Mouse (Mus musculus) midbrain, postnatal 0 days (tissue): Measurements from ENCODE around the gene H2-Aa. TPM values are rescaled to one million over a fixed set of nuclear protein-coding genes. Genes with fewer than 3 reads are reported as not detected.

Source experiments
- ATAC-seq: fragments of 200-750 bp; cut with Nextera tagmentation; 2 replicates; pipeline ENCODE4 v1.8.0; 2017; ENCODE audit warnings: moderate number of reproducible peaks, mild to moderate bottlenecking, moderate TSS enrichment, moderate library complexity; ENCODE audit not compliant: low FRiP score
- DNase-seq: peaks from one replicate; pipeline ENCODE4 v3.0.0-alpha.2; 2015; ENCODE audit warnings: low spot score
- H3K27ac ChIP-seq: fragments of 300-500 bp; sonication (generic); 2 replicates; pipeline ENCODE4 v1.5.1; 2014; ENCODE audit warnings: low read depth, mild to moderate bottlenecking, low read length, mixed read lengths
- H3K27me3 ChIP-seq: fragments of 300-500 bp; sonication (generic); 2 replicates; pipeline ENCODE4 v1.6.1; 2014; ENCODE audit warnings: low read length, control low read depth, mixed read lengths; ENCODE audit not compliant: insufficient read depth
- H3K36me3 ChIP-seq: fragments of 300-500 bp; sonication (generic); 2 replicates; pipeline ENCODE4 v1.6.1; 2014; ENCODE audit warnings: low read length, control low read depth, mixed read lengths; ENCODE audit not compliant: insufficient read depth
- H3K4me1 ChIP-seq: fragments of 300-500 bp; sonication (generic); 2 replicates; pipeline ENCODE4 v1.6.1; 2014; ENCODE audit warnings: mild to moderate bottlenecking, control low read depth, antibody characterized with exemption, low read length, mixed read lengths; ENCODE audit not compliant: insufficient read depth
- H3K4me2 ChIP-seq: fragments of 300-500 bp; sonication (generic); 2 replicates; pipeline ENCODE4 v1.6.1; 2014; ENCODE audit warnings: low read depth, mild to moderate bottlenecking, low read length, mixed read lengths; ENCODE audit not compliant: poor library complexity, severe bottlenecking
- H3K4me3 ChIP-seq: fragments of 300-500 bp; sonication (generic); 2 replicates; pipeline ENCODE4 v1.5.1; 2014; ENCODE audit warnings: low read depth, mild to moderate bottlenecking, low read length, moderate library complexity
- H3K9ac ChIP-seq: fragments of 300-500 bp; sonication (generic); replicated peaks from 2 replicates; pipeline ENCODE4 v1.6.1; 2014; ENCODE audit warnings: mild to moderate bottlenecking, low read length, moderate library complexity, mixed read lengths; ENCODE audit not compliant: poor library complexity, severe bottlenecking
- H3K9me3 ChIP-seq: fragments of 300-500 bp; sonication (generic); 2 replicates; pipeline ENCODE4 v1.6.1; 2016; ENCODE audit warnings: low read length, control low read depth
- CTCF ChIP-seq: IDR thresholded peaks from 2 replicates; pipeline ENCODE4 v1.5.1; 2016; ENCODE audit warnings: antibody characterized with exemption, mild to moderate bottlenecking
- WGBS: fragments of 180-500 bp; shearing (Covaris S2); extraction: QIAGEN DNeasy Blood & Tissue Kit; methylation state at CpG from one replicate; pipeline ENCODE4 v1.1.7; 2014; 5-methylcytosine and 5-hydroxymethylcytosine counted together
- polyA plus RNA-seq: library from polyadenylated mRNA; unstranded; fragments of >200 nt; fragmentation: Nextera tagmentation; extraction: Ambion mirVana; gene quantifications from 2 replicates; pipeline ENCODE4 v1.2.1, GENCODE M21; 2015
- total RNA-seq: library from RNA; depleted of rRNA; stranded (reverse); fragments of >200 nt; gene quantifications from 2 replicates; pipeline ENCODE4 v1.2.3, GENCODE M21; 2014

The H2-Aa gene
- total and polyA plus RNA-seq, 2 experiments from 2014 or later, result 0.66 to 0.81 TPM

- no peak overlapping the region for H3K4me2 ChIP-seq
- no peaks in the 10 kb centered on the region; the same call in 1 of the 2 replicates for H3K27me3 ChIP-seq
- H3K36me3 ChIP-seq, result no peaks in the 10 kb centered on the region
- no peaks in the 10 kb centered on the region for H3K9me3 ChIP-seq
- H3K4me1 ChIP-seq, result no peaks in the 10 kb centered on the region
- no peak for ATAC-seq
- no peak overlapping the region for H3K4me3 ChIP-seq
- H3K27ac ChIP-seq, result no peak overlapping the region
- no peak for DNase-seq
- H3K9ac ChIP-seq, result no peak overlapping the region
- WGBS, result 80% methylated on average over 3 of the region's 3 CpGs
- no peak for TF ChIP-seq CTCF
Measured at GRCm38 (mm10) chr17:34288131-34288530, 508 bp upstream of the H2-Aa start.

GRCm38 (mm10) chr17:34286999-34287398, 624 bp downstream of the H2-Aa start:
- no peak overlapping the region for H3K4me2 ChIP-seq
- no peaks in the 10 kb centered on the region for H3K36me3 ChIP-seq
- H3K4me3 ChIP-seq, result no peak overlapping the region
- DNase-seq, result no peak
- TF ChIP-seq CTCF, result no peak
- 75% methylated on average over 6 of the region's 6 CpGs for WGBS
- H3K9ac ChIP-seq, result no peak overlapping the region
- no peak for ATAC-seq
- no peak overlapping the region for H3K27ac ChIP-seq
- no peaks in the 10 kb centered on the region for H3K4me1 ChIP-seq
- no peaks in the 10 kb centered on the region for H3K9me3 ChIP-seq
- H3K27me3 ChIP-seq, result no peaks in the 10 kb centered on the region; the same call in 1 of the 2 replicates

- WGBS, result 85% methylated on average over 5 of the region's 5 CpGs
- no peak overlapping the region for H3K4me3 ChIP-seq
- H3K4me1 ChIP-seq, result no peaks in the 10 kb centered on the region
- ATAC-seq, result no peak
- no peaks in the 10 kb centered on the region; the same call in 1 of the 2 replicates for H3K27me3 ChIP-seq
- TF ChIP-seq CTCF, result no peak
- H3K36me3 ChIP-seq, result no peaks in the 10 kb centered on the region
- H3K9ac ChIP-seq, result no peak overlapping the region
- DNase-seq, result no peak
- no peaks in the 10 kb centered on the region for H3K9me3 ChIP-seq
- no peak overlapping the region for H3K4me2 ChIP-seq
- no peak overlapping the region for H3K27ac ChIP-seq
Measured at GRCm38 (mm10) chr17:34286501-34286900, 1.1 kb downstream of the H2-Aa start.

- no peak overlapping the region for H3K27ac ChIP-seq
- no peak overlapping the region for H3K4me2 ChIP-seq
- DNase-seq (no peak), ATAC-seq (no peak)
- TF ChIP-seq CTCF, result peak; percentile 37; the same call in 1 of the 2 replicates
- no peaks in the 10 kb centered on the region; the same call in 1 of the 2 replicates for H3K27me3 ChIP-seq
- H3K9me3 ChIP-seq, result no peaks in the 10 kb centered on the region
- no peak overlapping the region for H3K4me3 ChIP-seq
- H3K9ac ChIP-seq, result no peak overlapping the region
- H3K4me1 ChIP-seq, result no peaks in the 10 kb centered on the region
- WGBS, result 40% methylated on average over 4 of the region's 4 CpGs
- no peaks in the 10 kb centered on the region for H3K36me3 ChIP-seq
Measured at GRCm38 (mm10) chr17:34285848-34286247, 1.8 kb downstream of the H2-Aa start.

- Histone ChIP-seq H3K9ac (no peak overlapping the region), H3K4me1 (no peaks in the 10 kb centered on the region), H3K27me3 (no peaks in the 10 kb centered on the region), H3K36me3 (no peaks in the 10 kb centered on the region), H3K27ac (no peak overlapping the region), H3K9me3 (no peaks in the 10 kb centered on the region), H3K4me2 (no peak overlapping the region), H3K4me3 (no peak overlapping the region)
- TF ChIP-seq CTCF, result no peak
- DNase-seq (no peak), ATAC-seq (no peak)
- WGBS, result 70% methylated on average over 4 of the region's 4 CpGs
Measured at GRCm38 (mm10) chr17:34285371-34285770, 2.3 kb downstream of the H2-Aa start.

GRCm38 (mm10) chr17:34281836-34282235, 5.8 kb downstream of the H2-Aa start:
- no peak overlapping the region for H3K4me2 ChIP-seq
- no peak overlapping the region for H3K27ac ChIP-seq
- H3K4me1 ChIP-seq, result no peaks in the 10 kb centered on the region
- no peaks in the 10 kb centered on the region for H3K36me3 ChIP-seq
- no peak overlapping the region for H3K4me3 ChIP-seq
- 0 out of 2 replicates have a peak, but pooled peaks cover 2% of the 10 kb centered on the region for H3K9me3 ChIP-seq
- H3K9ac ChIP-seq, result no peak overlapping the region
- WGBS, result 68% methylated on average over 1 of the region's 1 CpGs
- DNase-seq, result no peak
- no peaks in the 10 kb centered on the region for H3K27me3 ChIP-seq
- TF ChIP-seq CTCF, result no peak
- ATAC-seq, result no peak
